Mouse (Mus musculus) liver, adult 2 months (tissue): ENCODE data around the gene P4hb.

Source experiments
- CTCF ChIP-seq: fragments of 200-500 bp; IDR thresholded peaks from 2 replicates; pipeline ENCODE4 v1.5.1; 2011; ENCODE audit warnings: low read depth, low read length, control low read depth
- POLR2A ChIP-seq: fragments of 200-500 bp; IDR thresholded peaks from 2 replicates; pipeline ENCODE4 v1.6.1; 2011; ENCODE audit warnings: low read length, control low read depth; ENCODE audit not compliant: insufficient read depth; ENCODE audit errors: extremely low read depth

DNA sequence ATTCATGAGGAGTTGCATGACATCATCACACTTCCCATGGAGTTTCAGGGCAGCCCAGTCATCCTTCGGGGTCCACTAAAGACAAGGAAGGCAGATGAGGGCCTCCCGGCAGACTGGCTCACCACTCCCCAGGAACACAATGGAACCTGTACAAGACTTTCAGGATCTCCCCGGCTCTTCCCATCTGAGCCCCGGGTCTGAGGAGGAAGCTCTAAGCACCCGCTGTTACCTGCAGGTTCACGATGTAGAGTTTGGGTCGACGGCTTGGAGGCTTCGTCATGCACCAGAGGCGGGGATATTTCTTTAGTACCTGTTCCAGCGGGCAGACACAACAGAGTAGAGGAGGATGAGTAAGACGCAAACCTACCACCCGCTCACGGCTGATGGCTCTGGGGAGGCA lies 47.1 kb upstream of the P4hb start:
- TF ChIP-seq CTCF (no peak), POLR2A (no peak)
